Mouse (Mus musculus) heart, postnatal 0 days (tissue): Measurements from ENCODE around the gene Nptn.

ENCODE experiments used
- CTCF ChIP-seq: IDR thresholded peaks from 2 replicates; pipeline ENCODE4 v1.5.1; 2016; ENCODE audit warnings: antibody characterized with exemption, control low read depth, low read depth
- EP300 ChIP-seq: IDR thresholded peaks from 2 replicates; pipeline ENCODE4 v1.6.1; 2016; ENCODE audit warnings: antibody characterized with exemption, low read depth

GRCm38 (mm10) chr9:58675371-58675770 lies 93.3 kb downstream of the Nptn start:
- TF ChIP-seq CTCF (no peak), EP300 (no peak)
